10 mouse cellular contexts compared by ENCODE assay signal in the genomic region with DNA sequence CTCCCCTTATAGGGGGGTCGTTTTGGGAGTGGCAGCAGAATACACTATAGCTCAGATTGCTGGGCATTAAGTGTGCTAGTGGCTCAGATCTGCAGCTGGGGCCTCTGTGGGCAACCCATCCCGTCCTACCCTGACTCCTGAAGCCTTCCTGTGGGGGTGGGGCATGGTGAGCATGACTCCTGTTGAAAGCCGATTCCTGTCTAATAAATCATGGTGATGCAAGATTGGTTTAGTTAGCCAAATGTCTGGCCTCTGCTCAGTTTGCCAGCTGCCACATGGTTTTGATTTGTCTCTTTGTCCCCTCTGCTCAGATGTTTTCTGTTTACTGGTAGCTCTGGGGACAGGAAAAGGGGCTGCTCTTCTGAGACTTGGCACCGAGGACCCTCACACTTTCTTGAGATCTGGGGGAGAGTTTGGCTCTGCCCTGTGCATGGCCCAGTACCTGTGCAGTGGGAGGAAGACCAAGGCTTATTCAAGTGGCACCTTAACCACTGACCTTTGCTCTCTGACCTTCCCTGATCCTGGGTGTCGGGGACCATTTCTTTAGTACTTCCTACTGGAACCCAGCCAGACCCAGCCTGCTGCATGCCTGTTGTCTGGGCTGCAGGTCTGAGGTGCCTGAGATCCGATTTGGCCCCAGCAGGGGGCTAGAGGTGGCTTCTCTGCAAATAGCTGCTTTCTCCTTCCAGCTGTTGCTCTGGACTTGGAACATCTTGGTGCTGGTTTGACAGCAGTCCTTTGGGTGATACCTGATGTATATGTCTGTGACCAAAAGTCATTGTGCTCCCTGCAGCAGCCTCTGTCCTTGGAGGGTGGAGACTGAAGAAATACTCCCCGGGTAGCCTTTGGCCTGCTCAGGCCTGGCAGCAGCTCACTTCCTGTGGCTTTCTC. TPM values are rescaled to one million over a fixed set of nuclear protein-coding genes. Genes with fewer than 3 reads are reported as not detected.
DNase-seq lines count a peak whose midpoint lies in the region; ATAC-seq and TF ChIP-seq lines count a peak whose summit lies in the region.
"Had no signal": no experiment of that assay in that cellular context is flagged by ENCODE, and none has a peak within 500 bp of the region (broad histone marks: within the 10 kb centered on the region; RNA-seq: fewer than 3 reads in every experiment).

No protein-coding gene starts in this region.

- peaks cover 23% of the 10 kb centered on the region for H3K4me1 ChIP-seq in heart, embryonic 12.5 days (replicated peaks)
- H3K4me1 ChIP-seq in lung, embryonic 16.5 days (replicated peaks; ENCODE audit: control insufficient read depth, insufficient read depth, low read length) = peaks cover 13% of the 10 kb centered on the region

- intact Hi-C loops in gastrocnemius, postnatal 14 days (cut with DNase I; ENCODE audit: low total_unique reads) = no loop called here
- intact Hi-C loops in left cerebral cortex, adult 2 months (cut with DNase I) = loop anchor here (5.0 kb wide), 1 partner anchor 100 kb away; no protein-coding TSS in a partner anchor

- H3K4me3 ChIP-seq in heart, embryonic 12.5 days = no peak overlapping the region
- H3K4me3 ChIP-seq in lung, embryonic 16.5 days (ENCODE audit: low read length) = no peak overlapping the region
- no peak overlapping the region for H3K4me3 ChIP-seq in left cerebral cortex, adult 2 months
- H3K4me3 ChIP-seq: embryonic facial prominence, embryonic 15.5 days had no signal

- H3K9me3 ChIP-seq in heart, embryonic 12.5 days (replicated peaks) = no peaks in the 10 kb centered on the region
- no peaks in the 10 kb centered on the region for H3K9me3 ChIP-seq in lung, embryonic 16.5 days (ENCODE audit: control insufficient read depth, low read length)
- H3K9me3 ChIP-seq: embryonic facial prominence, embryonic 15.5 days had no signal

- no peak overlapping the region for H3K27ac ChIP-seq in heart, embryonic 12.5 days (ENCODE audit: poor library complexity, severe bottlenecking)
- H3K27ac ChIP-seq in lung, embryonic 16.5 days (ENCODE audit: low read length) = peak overlapping the region; percentile 43
- no peak overlapping the region for H3K27ac ChIP-seq in left cerebral cortex, adult 2 months
- H3K27ac ChIP-seq: embryonic facial prominence, embryonic 15.5 days had no signal

- peaks cover 3% of the 10 kb centered on the region; the same call in 1 of the 2 replicates for H3K36me3 ChIP-seq in heart, embryonic 12.5 days
- H3K36me3 ChIP-seq in lung, embryonic 16.5 days (ENCODE audit: control insufficient read depth, insufficient read depth, low read length) = no peaks in the 10 kb centered on the region
- H3K36me3 ChIP-seq: embryonic facial prominence, embryonic 15.5 days had no signal

- H3K4me2 ChIP-seq in heart, embryonic 12.5 days = no peak overlapping the region
- no peak overlapping the region for H3K4me2 ChIP-seq in lung, embryonic 16.5 days (ENCODE audit: low read depth, low read length)
- H3K4me2 ChIP-seq: embryonic facial prominence, embryonic 15.5 days had no signal

- no peak for DNase-seq in heart, adult 8-10 months (ENCODE audit: low spot score)
- DNase-seq in adrenal gland, adult (ENCODE audit: inconsistent age in 2 of 2, low spot score in 1 of 2) = peak; percentile 85 to 95
- DNase-seq in gastrocnemius, postnatal 14 days = peak; percentile 67
- no peak for DNase-seq in T-cell, adult 2 months (ENCODE audit: low spot score)
- no peak for DNase-seq in left cerebral cortex, adult 2 months (ENCODE audit: extremely low spot score in 1 of 2, low spot score in 2 of 2)
- no peak for DNase-seq in cerebellum, adult 9-10 months
- DNase-seq: left cerebral cortex, postnatal 4 days had no signal

- ATAC-seq in heart, embryonic 12.5 days (ENCODE audit: insufficient number of reproducible peaks, low FRiP score) = no peak
- ATAC-seq in lung, embryonic 16.5 days (ENCODE audit: low read depth) = peak; percentile 31; the same call in 1 of the 2 replicates

- H3K27me3 ChIP-seq in heart, embryonic 12.5 days (replicated peaks) = no peaks in the 10 kb centered on the region
- H3K27me3 ChIP-seq in lung, embryonic 16.5 days (ENCODE audit: control insufficient read depth, insufficient read depth, low read depth, low read length) = no peaks in the 10 kb centered on the region
- H3K27me3 ChIP-seq: embryonic facial prominence, embryonic 15.5 days had no signal

- TF ChIP-seq CTCF in left cerebral cortex, adult 2 months (IDR thresholded peaks at IDR 0.05) = no peak

- WGBS in heart, embryonic 12.5 days = 34% methylated on average over 7 of the region's 7 CpGs
- WGBS in lung, embryonic 16.5 days = 22% methylated on average over 7 of the region's 7 CpGs

- H3K9ac ChIP-seq in heart, embryonic 12.5 days = peak overlapping the region; percentile 35; the same call in 1 of the 2 replicates
- H3K9ac ChIP-seq in lung, embryonic 16.5 days (ENCODE audit: low read length) = no peak overlapping the region
- H3K9ac ChIP-seq: embryonic facial prominence, embryonic 15.5 days had no signal

RNA-seq across cellular contexts. Expression of a gene that starts 4.4 kb away (rescaled TPM):
- 20.4 and 20.5 TPM in 2 replicates for polyA plus RNA-seq in heart, embryonic 12.5 days (2016; fragmentation: Nextera tagmentation; extraction: Ambion mirVana)
- total RNA-seq in heart, adult 8-10 months (2022) = 10 to 100 TPM; 18.1 to 27.4 (median 23.3) TPM
- 10 to 100 TPM; 48.6 to 48.9 TPM for total RNA-seq in gastrocnemius, postnatal 14 days (2021)
- polyA plus RNA-seq in lung, embryonic 16.5 days (2015; fragmentation: Nextera tagmentation; extraction: Ambion mirVana) = 9.7 and 11.8 TPM in 2 replicates
- 100 to 1,000 TPM; 411 to 422 TPM for total RNA-seq in left cerebral cortex, adult 2 months (2021)

RNA-seq across cellular contexts. Expression of a gene that starts 12.8 kb away (rescaled TPM):
- 8.6 and 9.1 TPM in 2 replicates for polyA plus RNA-seq in heart, embryonic 12.5 days (2016; fragmentation: Nextera tagmentation; extraction: Ambion mirVana)
- 10 to 100 TPM; 17.7 to 20.1 (median 18.8) TPM for total RNA-seq in heart, adult 8-10 months (2022)
- total RNA-seq in gastrocnemius, postnatal 14 days (2021) = 10 to 100 TPM; 13.2 to 15.4 TPM
- polyA plus RNA-seq in lung, embryonic 16.5 days (2015; fragmentation: Nextera tagmentation; extraction: Ambion mirVana) = 5.8 and 8.8 TPM in 2 replicates
- 10 to 100 TPM; 35.8 to 36.8 TPM for total RNA-seq in left cerebral cortex, adult 2 months (2021)

RNA-seq across cellular contexts. Expression of a gene that starts 30.8 kb away (rescaled TPM):
- polyA plus RNA-seq in heart, embryonic 12.5 days (2016; fragmentation: Nextera tagmentation; extraction: Ambion mirVana) = 24.7 and 26.4 TPM in 2 replicates
- total RNA-seq in heart, adult 8-10 months (2022) = 100 to 1,000 TPM in 1 of 4 experiments, 10 to 100 TPM in 3; 62.1 to 108 (median 77.5) TPM
- total RNA-seq in gastrocnemius, postnatal 14 days (2021) = 10 to 100 TPM; 22.2 to 35.7 TPM
- polyA plus RNA-seq in lung, embryonic 16.5 days (2015; fragmentation: Nextera tagmentation; extraction: Ambion mirVana) = 101 and 114 TPM in 2 replicates
- total RNA-seq in left cerebral cortex, adult 2 months (2021) = 10 to 100 TPM; 12.3 to 12.8 TPM

RNA-seq across cellular contexts. Expression of a gene that starts 47.6 kb away (rescaled TPM):
- polyA plus RNA-seq in heart, embryonic 12.5 days (2016; fragmentation: Nextera tagmentation; extraction: Ambion mirVana) = 1.5 TPM in 1 of 2 replicates, not detected in the other
- total RNA-seq in heart, adult 8-10 months (2022) = not detected
- not detected for total RNA-seq in gastrocnemius, postnatal 14 days (2021)
- not detected in 2 replicates for polyA plus RNA-seq in lung, embryonic 16.5 days (2015; fragmentation: Nextera tagmentation; extraction: Ambion mirVana)
- total RNA-seq in left cerebral cortex, adult 2 months (2021) = not detected
- total RNA-seq: left cerebral cortex, postnatal 4 days had no signal
- polyA plus RNA-seq: embryonic facial prominence, embryonic 15.5 days had no signal

RNA-seq across cellular contexts. Expression of a gene that starts 51.9 kb away (rescaled TPM):
- polyA plus RNA-seq in heart, embryonic 12.5 days (2016; fragmentation: Nextera tagmentation; extraction: Ambion mirVana) = 32.1 and 32.7 TPM in 2 replicates
- total RNA-seq in heart, adult 8-10 months (2022) = 10 to 100 TPM; 35.5 to 40.9 (median 36.3) TPM
- total RNA-seq in gastrocnemius, postnatal 14 days (2021) = 10 to 100 TPM; 18.5 to 19.0 TPM
- polyA plus RNA-seq in lung, embryonic 16.5 days (2015; fragmentation: Nextera tagmentation; extraction: Ambion mirVana) = 30.5 and 32.3 TPM in 2 replicates
- 10 to 100 TPM; 56.5 to 58.0 TPM for total RNA-seq in left cerebral cortex, adult 2 months (2021)

Comparison
In these comparisons a context has a peak if more than half of its experiments do, and no peak if none do; other contexts are left out.
1. DNase-seq: peak in adrenal gland, adult (2 of 2) and gastrocnemius, postnatal 14 days (single experiment); none in heart, adult 8-10 months (single experiment), T-cell, adult 2 months (single experiment), left cerebral cortex, adult 2 months (0 of 2) and cerebellum, adult 9-10 months (single experiment).
2. RNA of a gene that starts 4.4 kb away (total RNA-seq): 411 to 422 TPM in left cerebral cortex, adult 2 months; 48.6 to 48.9 TPM in gastrocnemius, postnatal 14 days and 18.1 to 27.4 TPM in heart, adult 8-10 months; every median in the first group is over 4 times any median in the second.